Mouse (Mus musculus): ENCODE results near the gene Arid1b.

- TF ChIP-seq FLI1 (IDR thresholded peaks at IDR 0.05; ENCODE audit: low read length) = no peak
- TF ChIP-seq GATA1 (IDR thresholded peaks at IDR 0.05; ENCODE audit: borderline replicate concordance, low read length) = no peak
These were observed 104.6 kb downstream of the Arid1b start for GRCm38 (mm10) chr17:5098727-5099126.

All from megakaryocyte, embryonic 14.5 days (primary cell).